Mouse (Mus musculus) urinary bladder, postnatal 25 days (tissue): ENCODE data around the gene Macrod2.

Source experiments
- DNase-seq: peaks from one replicate; pipeline ENCODE4 v3.0.0; 2022; ENCODE audit warnings: low spot score

Gene Macrod2

GRCm38 (mm10) chr2:141490518-141490917 lies 1095.4 kb downstream of the Macrod2 start:
- no peak for DNase-seq

GRCm38 (mm10) chr2:141505451-141505850 lies 1110.3 kb downstream of the Macrod2 start:
- no peak for DNase-seq

GRCm38 (mm10) chr2:141507929-141508897 lies 1113.1 kb downstream of the Macrod2 start:
- no peak for DNase-seq

GRCm38 (mm10) chr2:141514976-141515375 lies 1119.9 kb downstream of the Macrod2 start:
- DNase-seq = no peak

- DNase-seq = no peak
Observed at GRCm38 (mm10) chr2:141522081-141522480, 1127.0 kb downstream of the Macrod2 start.

GRCm38 (mm10) chr2:141545877-141546276 lies 1150.8 kb downstream of the Macrod2 start:
- no peak for DNase-seq

GRCm38 (mm10) chr2:141551701-141552100 lies 1156.6 kb downstream of the Macrod2 start:
- no peak for DNase-seq

GRCm38 (mm10) chr2:141556747-141557146 lies 1161.6 kb downstream of the Macrod2 start:
- DNase-seq = no peak

GRCm38 (mm10) chr2:141558242-141558827 lies 1163.2 kb downstream of the Macrod2 start:
- DNase-seq = no peak

- DNase-seq = no peak
Observed at GRCm38 (mm10) chr2:141565986-141566385, 1170.9 kb downstream of the Macrod2 start.

- DNase-seq = no peak
Observed at GRCm38 (mm10) chr2:141571360-141571759, 1176.3 kb downstream of the Macrod2 start.

GRCm38 (mm10) chr2:141578206-141578605 lies 1183.1 kb downstream of the Macrod2 start:
- no peak for DNase-seq

GRCm38 (mm10) chr2:141582431-141582830 lies 1187.3 kb downstream of the Macrod2 start:
- DNase-seq = no peak

- no peak for DNase-seq
Observed at GRCm38 (mm10) chr2:141582933-141583332, 1187.8 kb downstream of the Macrod2 start.

GRCm38 (mm10) chr2:141587290-141587689 lies 1192.2 kb downstream of the Macrod2 start:
- DNase-seq = no peak

- no peak for DNase-seq
Observed at GRCm38 (mm10) chr2:141591326-141591725, 1196.2 kb downstream of the Macrod2 start.

GRCm38 (mm10) chr2:141594811-141595210 lies 1199.7 kb downstream of the Macrod2 start:
- no peak for DNase-seq

GRCm38 (mm10) chr2:141617721-141618120 lies 1222.6 kb downstream of the Macrod2 start:
- DNase-seq = no peak

GRCm38 (mm10) chr2:141618257-141618656 lies 1223.1 kb downstream of the Macrod2 start:
- DNase-seq = no peak

GRCm38 (mm10) chr2:141664051-141664450 lies 1268.9 kb downstream of the Macrod2 start:
- DNase-seq = no peak

- no peak for DNase-seq
Observed at GRCm38 (mm10) chr2:141672814-141673213, 1277.7 kb downstream of the Macrod2 start.

- DNase-seq = no peak
Observed at GRCm38 (mm10) chr2:141673405-141673804, 1278.3 kb downstream of the Macrod2 start.

- DNase-seq = no peak
Observed at GRCm38 (mm10) chr2:141697541-141697940, 1302.4 kb downstream of the Macrod2 start.
